Mouse (Mus musculus) CH12.LX (cell line): Measurements from ENCODE around the gene Rsph10b. TPM values are rescaled to one million over a fixed set of nuclear protein-coding genes. Genes with fewer than 3 reads are reported as not detected.

Experiments
- DNase-seq: peaks from one replicate; pipeline ENCODE4 v3.0.0-alpha.2; 2013; ENCODE audit errors: extremely low read depth
- H3K27ac ChIP-seq: 2 replicates; pipeline ENCODE4 v1.5.1; 2012; ENCODE audit warnings: low read depth, mild to moderate bottlenecking, control low read depth, moderate library complexity; ENCODE audit not compliant: insufficient read depth
- H3K27me3 ChIP-seq: replicated peaks from 2 replicates; pipeline ENCODE3; 2012; ENCODE audit warnings: inconsistent platforms
- H3K36me3 ChIP-seq, 2 experiments: replicated peaks in 1 of 2; 2 replicates each; pipeline versions ENCODE3 to v1.6.1; 2012; ENCODE audit warnings: inconsistent platforms in 1 of 2, low read length in 1 of 2, mild to moderate bottlenecking in 1 of 2, mixed read lengths in 1 of 2, moderate library complexity in 1 of 2; ENCODE audit not compliant: control insufficient read depth in 1 of 2, insufficient read depth in 1 of 2
- H3K4me1 ChIP-seq, 2 experiments: 2 replicates each; pipeline ENCODE4 v1.6.1; 2012; ENCODE audit warnings: inconsistent platforms in 1 of 2, moderate library complexity in 1 of 2; ENCODE audit not compliant: insufficient read depth in 2 of 2, control insufficient read depth in 1 of 2
- H3K4me2 ChIP-seq: 2 replicates; pipeline ENCODE4 v1.6.1; 2012; ENCODE audit warnings: low read depth, mild to moderate bottlenecking, control low read depth; ENCODE audit not compliant: poor library complexity, insufficient read depth, severe bottlenecking
- H3K4me3 ChIP-seq, 3 experiments: fragments of 150-350 bp in 1 of 3; sonication (generic) in 1 of 3; replicated peaks in 1 of 3; 2 replicates each; pipeline versions ENCODE3 to v1.5.1; 2011 to 2012; ENCODE audit warnings: low read depth in 2 of 3, low read length in 2 of 3, mild to moderate bottlenecking in 2 of 3, moderate library complexity in 2 of 3, control low read depth in 1 of 3, improper control_type of control experiment in 1 of 3, inconsistent platforms in 1 of 3, mixed read lengths in 1 of 3; ENCODE audit not compliant: poor library complexity in 1 of 3
- H3K79me2 ChIP-seq: replicated peaks from 2 replicates; pipeline ENCODE4 v1.6.1; 2012; ENCODE audit warnings: mild to moderate bottlenecking, moderate library complexity; ENCODE audit not compliant: control insufficient read depth, poor library complexity, insufficient read depth, severe bottlenecking; ENCODE audit errors: extremely low read depth
- H3K9ac ChIP-seq: 2 replicates; pipeline ENCODE4 v1.6.1; 2012; ENCODE audit warnings: low read depth, mild to moderate bottlenecking, control low read depth, moderate library complexity; ENCODE audit not compliant: insufficient read depth
- H3K9me3 ChIP-seq: replicated peaks from 2 replicates; pipeline ENCODE3; 2012; ENCODE audit warnings: low read length, inconsistent platforms, mixed read lengths
- BHLHE40 ChIP-seq: IDR thresholded peaks from 2 replicates; pipeline ENCODE4 v1.6.1; 2011; ENCODE audit warnings: mild to moderate bottlenecking, low read depth, low read length, improper control_type of control experiment
- CHD1 ChIP-seq: IDR thresholded peaks from 2 replicates; pipeline ENCODE4 v1.6.1; 2012; ENCODE audit warnings: low read depth, low read length, improper control_type of control experiment, inconsistent platforms
- CTCF ChIP-seq, 2 experiments: IDR thresholded peaks in 1 of 2; conservative IDR thresholded peaks in 1 of 2; 2 replicates each; pipeline ENCODE4 v1.5.1; 2011 to 2012; ENCODE audit warnings: low read depth in 2 of 2, low read length in 2 of 2, improper control_type of control experiment in 1 of 2, inconsistent platforms in 1 of 2, mild to moderate bottlenecking in 1 of 2, moderate library complexity in 1 of 2
- HCFC1 ChIP-seq: IDR thresholded peaks from 2 replicates; pipeline ENCODE4 v1.6.1; 2012; ENCODE audit warnings: low read depth, mild to moderate bottlenecking, inconsistent platforms, low read length, improper control_type of control experiment
- JUND ChIP-seq: conservative IDR thresholded peaks from 2 replicates; pipeline ENCODE4 v1.6.1; 2011; ENCODE audit warnings: low read depth, low read length, improper control_type of control experiment
- MAFK ChIP-seq: IDR thresholded peaks from 2 replicates; pipeline ENCODE4 v1.6.1; 2011; ENCODE audit warnings: low read length, improper control_type of control experiment; ENCODE audit not compliant: insufficient replicate concordance
- MAX ChIP-seq: IDR thresholded peaks from 2 replicates; pipeline ENCODE4 v1.6.1; 2011; ENCODE audit warnings: low read length, improper control_type of control experiment
- MYC ChIP-seq: IDR thresholded peaks from 2 replicates; pipeline ENCODE4 v1.6.1; 2011; ENCODE audit warnings: low read depth, mild to moderate bottlenecking, improper control_type of control experiment, low read length
- POLR2A ChIP-seq: IDR thresholded peaks from 2 replicates; pipeline ENCODE4 v1.6.1; 2011; ENCODE audit warnings: low read depth, mild to moderate bottlenecking, improper control_type of control experiment, low read length
- POLR2AphosphoS2 ChIP-seq: IDR thresholded peaks from 2 replicates; pipeline ENCODE4 v1.6.1; 2011; ENCODE audit warnings: low read depth, low read length, improper control_type of control experiment
- RAD21 ChIP-seq: IDR thresholded peaks from 2 replicates; pipeline ENCODE4 v1.6.1; 2011; ENCODE audit warnings: low read depth, mild to moderate bottlenecking, low read length, improper control_type of control experiment, moderate library complexity
- TBP ChIP-seq: conservative IDR thresholded peaks from 2 replicates; pipeline ENCODE4 v1.6.1; 2011; ENCODE audit warnings: low read depth, low read length, improper control_type of control experiment
- TCF12 ChIP-seq: IDR thresholded peaks from 2 replicates; pipeline ENCODE4 v1.6.1; 2014; ENCODE audit warnings: low read depth, mild to moderate bottlenecking, inconsistent platforms, low read length, improper control_type of control experiment
- USF1 ChIP-seq: IDR thresholded peaks from 2 replicates; pipeline ENCODE4 v1.6.1; 2014; ENCODE audit warnings: low read depth, mild to moderate bottlenecking, inconsistent platforms, low read length, improper control_type of control experiment
- ZC3H11A ChIP-seq: IDR thresholded peaks from 2 replicates; pipeline ENCODE4 v1.6.1; 2012; ENCODE audit warnings: low read depth, mild to moderate bottlenecking, inconsistent platforms, low read length, improper control_type of control experiment
- dilution Hi-C: fragments of 300-500 bp; cut with MboI; formaldehyde crosslinking; loops from 2 replicates; pipeline ENCODE4 v1.14.3; 2020; ENCODE audit warnings: low sequenced_read_pairs; ENCODE audit not compliant: extremely low pct_unique_long_range_greater_than_20kb, extremely low pct_ligation_motif_present
- in situ Hi-C: fragments of 300-500 bp; cut with MboI; formaldehyde crosslinking; loops from 3 replicates; pipeline ENCODE4 v1.14.3; 2019; ENCODE audit warnings: low sequenced_read_pairs, low pct_ligation_motif_present, low pct_unique_long_range_greater_than_20kb, mixed read lengths
- polyA plus RNA-seq: library from polyadenylated mRNA; unstranded; fragments of >175 nt; gene quantifications from 2 replicates; pipeline ENCODE4 v1.2.1, GENCODE M21; 2012; ENCODE audit warnings: low read depth; ENCODE audit not compliant: insufficient read length
- total RNA-seq, 2 experiments: library from RNA; depleted of rRNA; stranded (reverse); fragments of 300-350 nt in 1 of 2; fragments of >200 nt in 1 of 2; gene quantifications; 2 replicates each; pipeline ENCODE4 v1.2.3; 2012 to 2014

Gene Rsph10b
- total and polyA plus RNA-seq, 3 experiments = 0.28 to 0.31 (median 0.30) TPM

DNA sequence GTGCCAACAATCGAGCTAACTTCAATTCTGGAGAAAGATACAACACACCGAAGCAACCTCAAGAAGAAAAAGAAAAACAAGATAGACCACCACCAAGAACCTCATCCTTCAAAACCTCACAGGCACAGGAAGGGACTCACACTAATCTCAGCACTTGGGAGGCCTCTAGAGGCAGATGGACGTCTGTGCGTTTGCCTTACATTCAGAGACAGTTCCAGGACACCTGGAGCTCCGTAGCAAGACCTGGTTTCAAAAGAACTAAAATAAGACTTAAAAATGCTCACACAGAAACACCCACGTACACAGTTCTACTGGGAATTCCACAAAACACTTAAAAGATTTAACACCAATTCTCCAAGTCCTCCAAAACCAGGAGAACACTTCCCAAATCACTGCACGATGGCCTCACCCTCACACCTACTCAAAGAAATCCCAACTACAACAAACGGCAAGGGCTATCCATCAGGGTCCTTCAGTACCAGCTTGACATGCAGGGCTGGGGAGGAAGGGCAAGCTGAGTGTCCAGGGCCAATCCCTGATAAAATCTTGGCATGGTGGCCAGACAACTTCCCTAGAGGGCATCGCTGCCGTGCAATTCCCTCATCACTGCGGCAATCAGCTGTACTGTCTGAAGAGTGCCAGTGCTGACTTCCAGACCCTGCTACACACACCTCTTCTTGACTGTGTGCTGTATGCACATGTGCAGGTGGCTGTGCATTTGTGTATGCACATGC, 62.0 kb downstream of the Rsph10b start:
- Histone ChIP-seq H3K9me3 (peaks cover 2% of the 10 kb centered on the region), H3K4me1 (no peaks in the 10 kb centered on the region), H3K36me3 (peaks cover 79 to 96% of the 10 kb centered on the region in 2 experiments), H3K27me3 (no peaks in the 10 kb centered on the region), H3K9ac (no peak overlapping the region), H3K4me2 (no peak overlapping the region), H3K79me2 (no peaks in the 10 kb centered on the region), H3K27ac (no peak overlapping the region), H3K4me3 (no peak overlapping the region)
- no peak for TF ChIP-seq MAX
- TF ChIP-seq JUND = no peak
- no peak for TF ChIP-seq POLR2AphosphoS2
- no peak for TF ChIP-seq TBP
- TF ChIP-seq BHLHE40 = no peak
- TF ChIP-seq MAFK = no peak
- no peak for TF ChIP-seq USF1
- peak in 1 of 2 experiments; percentile 30; a peak in 1 of 4 replicates for TF ChIP-seq CTCF (conservative IDR thresholded peaks at IDR 0.05 in 1 of 2, IDR thresholded peaks at IDR 0.05 in 1 of 2; ENCODE audit: low read depth in 2 of 2, low read length in 2 of 2)
- TF ChIP-seq HCFC1 = no peak
- TF ChIP-seq RAD21 = peak; percentile 2
- TF ChIP-seq ZC3H11A = no peak
- no peak for TF ChIP-seq MYC
- DNase-seq = no peak
- in situ Hi-C loops (no loop called here), dilution Hi-C loops (no loop called here)

DNA sequence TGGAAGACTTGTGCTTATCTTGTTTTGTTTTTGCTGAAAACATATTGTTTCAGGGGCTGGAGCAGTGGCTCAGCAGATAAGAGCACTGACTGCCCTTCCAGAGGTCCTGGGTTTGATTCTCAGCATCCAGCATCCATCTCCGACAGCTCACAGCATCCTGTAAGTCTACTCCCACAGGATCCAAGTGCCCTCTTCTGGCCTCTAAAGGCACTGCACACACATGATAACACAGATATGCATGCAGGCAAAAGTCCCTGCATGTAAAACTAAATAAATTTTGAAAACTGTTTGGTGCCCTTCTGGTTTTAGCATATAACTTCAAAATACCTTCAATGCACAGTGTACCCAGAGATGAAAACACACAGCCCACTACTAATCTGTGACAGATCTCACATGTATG, 66.6 kb downstream of the Rsph10b start:
- H3K9ac ChIP-seq = no peak overlapping the region
- H3K4me2 ChIP-seq = no peak overlapping the region
- TF ChIP-seq POLR2A = no peak
- TF ChIP-seq TCF12 = no peak
- no peak for TF ChIP-seq ZC3H11A
- peak; percentile 5; the same call in 1 of the 2 replicates for TF ChIP-seq RAD21
- no peak for TF ChIP-seq CHD1
- peak; percentile 17 to 34; a peak in 2 of 4 replicates for TF ChIP-seq CTCF (conservative IDR thresholded peaks at IDR 0.05 in 1 of 2, IDR thresholded peaks at IDR 0.05 in 1 of 2; ENCODE audit: low read depth in 2 of 2, low read length in 2 of 2)
- H3K36me3 ChIP-seq = peaks cover 64 to 86% of the 10 kb centered on the region in 2 experiments
- in situ Hi-C loops = no loop called here
- no peaks in the 10 kb centered on the region for H3K27me3 ChIP-seq
- H3K4me3 ChIP-seq = no peak overlapping the region
- H3K79me2 ChIP-seq = no peaks in the 10 kb centered on the region
- DNase-seq = no peak
- H3K27ac ChIP-seq = no peak overlapping the region
- H3K4me1 ChIP-seq = peaks cover 10 to 31% of the 10 kb centered on the region in 2 experiments
- dilution Hi-C loops = no loop called here
- peaks cover 2% of the 10 kb centered on the region for H3K9me3 ChIP-seq
